Mouse (Mus musculus) brain, embryonic 18.5 days (tissue): ENCODE results near the gene Zfyve19.

Experiments used
- DNase-seq: peaks from one replicate; pipeline ENCODE4 v3.0.0-alpha.2; 2012; ENCODE audit warnings: low read depth, low spot score

The Zfyve19 gene

DNA sequence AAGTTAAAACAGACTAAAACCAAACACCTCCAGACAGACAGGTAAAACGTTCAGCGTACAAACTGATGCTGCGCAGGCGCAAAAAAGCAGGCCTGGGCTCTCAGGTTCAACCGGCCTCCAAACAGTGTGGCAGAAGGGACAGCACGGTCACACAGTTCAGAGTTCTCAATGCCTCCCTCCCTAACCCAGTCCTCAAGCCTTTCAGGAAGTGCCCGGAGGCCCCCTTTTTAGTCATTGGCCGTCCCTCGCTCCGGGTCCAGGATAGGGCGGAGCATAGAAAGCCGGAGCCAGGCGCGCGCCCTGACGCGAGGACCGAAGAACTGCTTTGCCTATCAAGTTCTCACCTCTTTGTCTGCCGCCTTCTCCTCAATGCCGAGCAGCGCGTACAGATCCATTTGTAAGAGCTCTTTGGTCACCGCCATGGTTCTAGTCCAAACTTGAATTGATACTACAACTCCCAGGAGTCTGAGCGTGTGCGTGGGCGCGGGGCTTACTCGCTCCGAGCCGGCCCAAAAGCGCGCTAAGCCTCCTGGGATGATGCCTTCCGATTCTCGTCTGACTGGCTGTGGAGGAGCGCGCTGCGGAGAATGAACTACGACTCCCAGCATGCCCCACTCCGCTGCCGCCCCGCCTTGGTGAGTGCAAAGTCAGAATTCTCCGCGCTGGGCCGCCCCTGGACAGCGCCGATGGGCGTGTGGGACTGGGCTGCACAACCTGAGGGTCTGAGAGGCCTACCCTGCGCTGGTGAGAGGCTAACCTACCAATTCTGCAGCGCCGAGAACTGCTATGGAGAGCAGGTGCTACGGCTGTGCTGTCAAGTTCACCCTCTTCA lies at the start of gene Zfyve19, which contains the start of gene Dnajc17:
Gene Zfyve19 (plus strand): TSS at position 274 of the 832 bp plus-strand sequence.
Gene Dnajc17 (minus strand): TSS at position 452 of the 832 bp plus-strand sequence.
- DNase-seq, result peak; percentile 94

DNA sequence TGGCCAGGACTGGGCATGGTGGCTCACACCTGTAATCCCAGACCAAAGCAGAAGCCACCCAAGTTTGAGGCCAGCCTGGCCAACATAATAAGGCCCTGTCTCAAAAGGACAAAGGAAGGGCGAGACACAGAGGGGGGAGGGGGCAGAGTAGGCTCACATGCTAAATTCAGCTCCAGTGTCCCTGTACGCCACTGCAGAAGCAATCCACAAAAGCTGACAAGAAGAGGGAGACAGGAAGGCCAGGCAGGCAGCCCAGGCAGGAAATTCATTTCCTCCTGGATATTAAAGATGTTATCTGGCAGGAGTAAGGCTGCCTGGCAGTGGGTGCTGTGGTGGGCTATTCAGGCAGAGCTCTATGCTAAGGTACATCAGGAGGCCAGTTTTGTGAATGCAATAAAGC lies 47.2 kb upstream of the Zfyve19 start:
- DNase-seq, result no peak

DNA sequence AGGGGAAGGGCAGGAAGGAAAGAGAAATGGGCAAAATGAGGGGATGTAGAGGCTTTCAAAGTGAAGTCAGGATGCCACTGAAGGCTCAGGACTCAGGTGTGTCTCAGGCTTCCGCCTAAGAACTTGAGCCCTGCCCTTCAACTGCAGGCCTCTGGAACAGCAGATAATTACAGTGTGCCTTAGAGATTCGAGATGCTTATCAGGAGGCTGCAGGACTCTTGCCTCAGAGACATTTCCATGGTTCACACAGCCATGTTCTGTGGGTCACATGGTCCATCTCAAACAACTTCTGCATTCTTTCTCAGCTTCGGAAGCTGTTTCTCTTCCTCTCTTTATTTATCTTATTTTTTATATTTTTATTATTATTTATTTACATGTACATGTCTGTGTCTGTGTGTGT lies 45.3 kb upstream of the Zfyve19 start:
- DNase-seq, result no peak

DNA sequence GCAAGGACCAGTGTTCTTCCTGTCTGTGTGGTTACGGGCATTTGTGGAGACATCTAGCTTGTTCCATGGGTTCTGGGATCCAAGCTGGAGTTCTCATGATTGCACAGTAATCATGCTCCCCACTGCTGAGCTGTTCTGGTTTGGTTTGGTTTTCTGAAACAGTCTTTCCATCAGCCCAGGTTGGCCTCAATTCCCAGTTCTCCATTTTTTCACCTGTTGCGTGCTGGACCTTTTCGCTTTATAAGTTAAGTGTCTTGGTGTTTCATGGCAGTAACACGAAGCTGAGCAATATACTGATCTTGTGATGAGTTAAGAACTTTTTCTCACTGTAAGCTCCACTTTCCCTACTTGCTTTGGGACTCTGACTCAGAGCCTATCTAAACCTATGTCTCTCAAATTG lies 44.4 kb upstream of the Zfyve19 start:
- DNase-seq, result no peak

DNA sequence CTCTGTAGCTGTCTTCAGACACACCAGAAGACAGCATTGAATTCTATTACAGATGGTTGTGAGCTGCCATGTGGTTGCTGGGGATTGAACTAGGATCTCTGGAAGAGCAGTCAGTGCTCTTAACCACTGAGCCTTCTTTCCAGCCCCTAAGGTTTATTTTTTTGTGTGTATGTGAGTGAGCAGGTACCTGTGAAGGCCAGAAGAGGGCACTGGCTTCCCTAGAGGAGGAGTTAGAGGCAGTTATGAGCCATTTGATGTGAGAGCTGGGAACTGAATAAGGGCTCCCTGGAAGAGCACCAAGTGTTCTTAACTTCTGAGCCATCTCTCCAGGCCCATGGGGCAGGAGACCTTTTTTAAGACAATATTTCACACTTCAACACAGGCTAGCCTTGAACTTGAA lies 43.0 kb upstream of the Zfyve19 start:
- no peak for DNase-seq

DNA sequence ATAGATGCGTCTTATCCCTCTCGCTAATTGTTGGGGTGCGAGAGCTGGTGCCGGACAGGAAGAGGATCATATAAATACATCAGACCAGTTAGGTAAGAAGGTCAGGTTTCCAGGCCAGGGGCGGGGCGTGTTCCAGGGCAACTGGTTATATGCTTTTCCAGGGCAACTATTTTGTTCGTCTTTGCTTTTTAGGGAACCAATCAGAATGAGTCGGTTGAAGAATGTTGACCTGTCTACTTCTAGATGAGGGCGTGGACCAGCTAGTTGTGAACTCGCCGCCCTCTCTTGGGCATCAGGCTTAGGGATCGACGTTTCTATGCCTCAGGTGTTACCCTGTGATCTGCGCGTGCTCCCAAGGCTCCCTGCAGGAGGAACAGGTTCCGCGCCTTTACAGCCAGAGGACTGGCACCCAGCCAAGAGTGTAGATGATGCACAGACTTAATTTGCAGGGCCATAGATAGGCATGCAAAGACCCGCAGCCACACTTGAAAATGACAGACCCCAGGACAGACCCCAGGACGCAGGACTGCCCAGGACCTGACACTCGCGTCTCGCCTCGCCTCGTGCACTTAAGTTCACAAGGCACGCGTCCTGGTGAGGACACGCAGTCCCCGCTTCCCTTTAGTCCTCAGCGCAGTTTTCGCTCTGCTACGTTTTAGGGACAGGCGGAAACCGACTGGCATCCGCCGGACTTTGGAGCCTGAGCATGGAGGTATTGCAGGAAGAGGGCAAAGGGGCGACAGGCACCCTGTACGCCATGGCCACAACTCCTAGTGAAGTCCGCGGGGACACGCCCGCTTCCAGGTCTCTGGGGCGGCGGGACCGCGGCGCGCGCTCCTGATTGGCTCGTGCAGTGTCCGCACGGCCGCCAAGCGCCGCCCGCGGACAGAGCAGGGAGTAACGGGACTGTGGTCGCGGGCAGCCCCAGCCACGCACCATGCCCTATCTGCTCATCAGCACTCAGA lies 41.2 kb upstream of the Zfyve19 start, which contains the start of gene Gchfr:
Gene Gchfr (plus strand): TSS at position 873 of the 965 bp plus-strand sequence.
- no peak for DNase-seq

DNA sequence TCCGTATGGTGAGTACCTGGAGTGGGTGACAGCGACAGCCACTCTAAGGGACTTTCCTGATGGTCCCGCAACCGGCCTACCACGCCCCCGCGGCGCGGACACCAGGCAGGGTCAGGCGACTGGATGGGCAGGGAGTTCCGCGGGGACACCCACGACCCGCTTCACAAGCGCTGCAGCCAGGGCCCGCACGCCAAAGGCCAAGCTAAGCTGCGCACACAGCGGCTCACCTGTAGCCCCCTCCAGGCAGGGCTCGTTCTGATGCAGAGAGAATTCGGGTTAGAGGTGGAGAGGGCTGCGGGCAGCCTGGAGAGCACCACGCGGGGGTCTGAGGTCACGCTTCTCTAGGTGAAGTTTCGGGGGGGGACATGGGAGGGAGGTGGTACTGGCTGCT lies 40.6 kb upstream of the Zfyve19 start:
- no peak for DNase-seq

DNA sequence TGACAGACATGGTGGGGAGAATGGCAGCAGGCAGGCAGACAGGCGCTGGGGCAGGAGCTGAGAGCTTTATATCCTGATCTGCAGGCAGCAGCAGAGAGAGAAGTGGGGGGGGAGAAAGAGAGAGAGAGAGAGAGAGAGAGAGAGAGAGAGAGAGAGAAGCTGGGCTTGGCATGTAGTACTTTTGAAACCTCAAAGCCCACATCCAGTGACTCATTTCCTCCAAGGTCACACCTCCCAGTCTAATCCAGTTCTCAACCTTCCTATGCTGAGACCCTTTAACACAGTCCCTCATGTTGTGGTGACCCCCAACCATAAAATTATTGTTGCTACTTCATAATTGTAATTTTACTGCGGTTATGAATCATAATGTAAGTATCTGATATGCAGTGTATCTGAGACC lies 38.1 kb upstream of the Zfyve19 start:
- no peak for DNase-seq

DNA sequence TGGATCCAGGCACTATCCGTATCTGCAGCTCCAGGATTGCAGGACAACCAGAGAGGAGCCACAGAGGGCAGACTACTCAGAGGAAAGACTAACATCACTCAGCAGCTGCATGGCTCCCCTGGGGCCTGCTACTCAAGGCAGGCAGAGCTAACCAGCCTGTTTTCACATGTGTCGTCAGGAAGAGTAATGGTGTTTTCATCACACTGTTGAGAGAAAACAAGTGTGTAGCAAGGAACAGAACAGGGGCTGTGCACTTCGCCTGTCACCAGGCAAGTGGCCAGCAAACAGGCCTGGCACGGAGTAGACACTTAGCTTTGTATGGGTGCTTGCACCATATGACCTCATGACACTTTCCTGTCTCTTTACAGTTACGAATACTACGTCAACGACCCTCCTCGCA lies 36.8 kb upstream of the Zfyve19 start:
- no peak for DNase-seq

DNA sequence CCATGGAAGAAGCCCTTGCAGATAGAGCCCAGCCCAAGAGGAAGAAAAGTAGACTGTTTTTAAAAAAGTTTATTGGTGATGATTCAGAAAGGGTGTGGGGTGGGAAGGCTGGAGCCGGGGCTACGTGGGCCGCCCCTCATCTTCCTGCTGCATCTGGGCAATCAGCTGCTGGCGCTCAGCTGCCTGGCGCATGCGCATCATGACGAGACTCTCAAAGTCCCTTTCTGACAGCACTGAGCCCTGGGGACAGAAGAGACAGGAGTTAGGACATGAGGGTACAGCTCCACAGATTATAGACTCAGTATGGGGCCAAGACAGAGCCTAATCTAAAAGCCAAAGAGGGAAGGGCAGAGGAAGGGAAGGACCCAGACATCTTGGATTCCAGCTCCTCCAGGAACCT lies 36.0 kb upstream of the Zfyve19 start:
- DNase-seq, result no peak

DNA sequence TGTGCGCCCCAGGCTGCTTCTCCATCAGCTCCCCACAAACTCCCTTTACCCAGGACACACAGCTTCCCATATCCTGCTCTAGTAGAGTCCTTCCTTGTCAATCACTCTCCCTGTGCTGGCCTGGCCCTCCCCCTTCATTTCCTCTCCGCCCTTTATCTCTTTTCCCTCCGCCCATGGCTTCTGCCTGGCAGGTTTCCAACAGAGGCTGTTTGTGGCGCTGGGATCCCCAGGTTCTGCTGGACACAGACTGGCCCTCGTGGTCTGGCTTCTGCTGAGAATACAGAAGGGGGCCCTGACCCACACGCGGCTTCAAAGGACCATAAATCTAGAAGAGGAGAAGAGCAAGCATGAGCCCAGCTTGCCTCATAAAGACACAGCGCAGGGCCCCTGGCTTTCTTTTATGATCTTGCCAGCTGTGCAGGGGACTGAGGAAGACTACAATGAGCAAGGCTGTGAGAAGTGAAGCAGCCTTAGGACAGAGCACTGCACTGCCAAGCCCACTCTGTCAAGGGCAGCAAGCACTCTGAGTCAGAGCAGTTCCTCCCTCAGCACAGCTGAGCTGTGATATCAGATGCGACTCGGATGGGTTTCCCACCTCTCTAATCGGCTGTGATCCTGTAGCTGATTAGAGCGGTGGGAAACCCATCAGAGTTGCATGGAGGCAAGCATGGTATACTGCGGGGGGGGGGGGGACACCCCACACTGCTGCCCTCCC lies 35.4 kb upstream of the Zfyve19 start:
- no peak for DNase-seq

DNA sequence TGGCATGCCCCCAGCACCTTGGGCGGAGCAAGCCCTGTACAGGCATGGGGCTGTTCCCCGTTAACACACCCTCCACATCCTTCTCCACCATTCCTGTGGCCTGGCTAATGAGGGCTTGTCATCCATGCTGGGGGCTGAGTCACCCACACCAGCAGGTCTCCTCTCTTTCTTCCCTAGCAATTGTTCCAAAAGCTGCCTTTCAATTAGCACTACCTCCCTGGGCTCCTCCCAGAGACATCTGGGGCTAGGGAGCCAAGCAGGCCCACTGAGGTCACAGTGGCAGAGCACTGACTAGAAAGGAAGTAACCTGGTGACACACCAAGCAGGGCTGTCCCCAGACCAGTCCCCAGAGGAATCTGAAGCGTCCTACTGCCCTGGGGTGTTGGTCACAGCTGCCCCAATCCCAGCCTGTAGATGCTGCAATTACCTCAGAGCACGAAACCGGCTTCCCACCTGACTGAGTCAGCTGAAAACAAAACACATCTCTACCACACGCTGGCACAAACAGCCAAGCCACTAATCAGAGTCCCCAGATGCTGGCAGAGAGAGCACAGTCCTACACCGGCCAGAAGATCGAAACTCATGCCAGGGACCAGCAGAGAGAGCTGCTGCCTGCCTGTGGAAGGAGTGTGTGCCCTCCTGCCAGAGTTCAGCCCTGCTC lies 34.3 kb upstream of the Zfyve19 start, which contains the start of gene Gm14137:
Gene Gm14137 (plus strand): TSS at position 519 of the 661 bp plus-strand sequence.
- no peak for DNase-seq

DNA sequence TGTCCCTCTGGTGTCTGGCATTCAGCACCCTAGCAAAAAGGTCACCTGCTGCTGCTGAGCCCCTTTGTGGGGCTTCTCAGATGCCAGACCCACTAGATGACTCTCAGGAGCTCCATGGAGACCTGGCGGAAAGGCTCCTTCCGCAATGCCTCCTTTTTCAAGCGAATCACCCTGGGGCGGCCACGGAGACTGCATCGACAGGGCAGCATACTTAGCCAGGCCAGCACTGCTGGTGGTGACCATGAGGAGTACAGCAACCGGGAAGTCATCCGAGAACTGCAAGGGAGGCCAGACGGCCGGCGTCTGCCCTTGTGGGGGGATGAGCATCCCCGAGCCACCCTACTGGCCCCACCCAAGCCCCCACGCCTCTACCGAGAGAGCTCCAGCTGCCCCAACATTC lies 33.6 kb upstream of the Zfyve19 start:
- DNase-seq, result no peak

DNA sequence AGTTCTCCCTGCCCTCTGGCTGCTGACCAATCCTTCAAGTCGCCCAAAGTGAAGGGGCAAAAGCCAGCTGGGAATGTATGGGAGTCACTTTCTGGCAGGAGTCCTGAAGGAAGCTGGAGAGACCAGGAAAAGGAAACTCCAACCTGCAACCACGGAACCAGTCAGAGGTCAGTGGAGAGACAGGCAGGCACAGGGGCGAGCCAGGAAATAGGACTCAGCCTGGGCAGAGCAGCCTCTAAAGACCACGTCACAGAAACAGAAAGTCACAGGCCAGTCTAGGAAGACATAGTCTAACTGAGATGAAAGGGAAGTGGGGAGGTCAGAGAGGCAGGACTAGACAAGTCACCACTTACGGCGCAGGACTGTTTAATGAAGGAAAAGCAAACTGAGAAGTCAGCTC lies 32.8 kb upstream of the Zfyve19 start:
- DNase-seq, result no peak

DNA sequence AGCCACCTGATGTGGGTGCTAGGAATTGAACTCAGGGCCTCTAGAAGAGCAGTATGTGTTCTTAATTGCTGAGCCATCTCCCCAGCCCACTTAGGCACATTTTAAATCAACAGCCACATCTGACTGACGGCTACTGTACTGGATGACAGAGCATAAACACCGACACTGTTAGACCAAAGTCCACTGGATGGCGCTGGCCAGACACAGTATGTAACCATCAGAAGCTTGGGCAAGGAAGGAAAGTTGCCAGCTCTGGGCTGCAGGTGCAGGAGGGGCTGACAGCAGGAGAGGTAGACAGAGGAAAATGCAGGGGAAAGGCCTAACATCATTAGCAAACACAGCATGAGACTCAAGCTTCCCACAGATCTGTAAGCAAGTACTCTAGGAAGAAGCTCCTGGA lies 31.7 kb upstream of the Zfyve19 start:
- DNase-seq, result no peak

DNA sequence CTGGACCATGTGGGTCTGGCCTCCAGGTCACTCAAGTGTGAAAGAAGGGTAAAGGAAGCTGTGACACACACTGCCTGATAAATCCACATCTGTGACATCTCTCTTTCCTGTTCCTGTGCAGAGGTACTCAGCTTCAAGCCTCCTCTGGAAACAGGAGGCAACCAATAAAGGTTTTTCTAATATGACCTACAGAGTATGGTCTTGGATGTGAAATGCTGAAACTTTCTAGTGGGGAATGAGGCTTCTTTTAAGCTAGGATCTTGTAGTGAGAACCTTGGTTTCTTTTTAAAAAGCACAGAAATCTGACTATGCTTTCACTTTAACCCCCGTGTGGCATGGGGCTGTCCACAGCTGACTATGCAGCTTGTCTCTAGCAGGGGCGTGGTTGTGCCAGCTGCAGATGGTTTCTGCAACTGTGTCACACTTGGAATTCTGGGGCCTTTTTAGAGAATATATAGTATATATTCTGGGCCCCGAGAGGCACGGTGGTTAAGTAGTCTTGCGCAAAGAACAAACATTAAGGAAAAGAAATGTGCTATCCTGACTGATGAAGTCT lies 31.0 kb upstream of the Zfyve19 start:
- DNase-seq, result no peak

DNA sequence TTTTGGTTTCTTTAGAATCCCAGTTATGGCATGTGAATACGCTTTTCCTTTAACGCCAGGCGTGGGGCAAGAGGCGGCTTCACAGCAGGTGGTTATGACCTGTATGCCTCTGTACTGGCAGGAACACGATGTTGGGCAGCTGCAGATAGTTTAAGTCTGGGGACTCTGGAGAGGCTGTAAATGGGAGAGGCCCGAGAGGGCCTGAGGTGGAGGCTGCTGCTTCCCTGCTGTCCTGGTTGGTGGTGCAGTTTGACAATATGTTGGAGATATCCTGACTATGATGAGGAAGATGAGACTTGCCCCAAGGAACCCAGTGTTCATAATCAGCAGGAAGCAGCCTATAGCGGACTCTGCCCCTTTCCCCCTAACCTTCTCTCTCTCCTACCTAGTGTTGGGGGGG lies 25.5 kb upstream of the Zfyve19 start:
- DNase-seq, result no peak

DNA sequence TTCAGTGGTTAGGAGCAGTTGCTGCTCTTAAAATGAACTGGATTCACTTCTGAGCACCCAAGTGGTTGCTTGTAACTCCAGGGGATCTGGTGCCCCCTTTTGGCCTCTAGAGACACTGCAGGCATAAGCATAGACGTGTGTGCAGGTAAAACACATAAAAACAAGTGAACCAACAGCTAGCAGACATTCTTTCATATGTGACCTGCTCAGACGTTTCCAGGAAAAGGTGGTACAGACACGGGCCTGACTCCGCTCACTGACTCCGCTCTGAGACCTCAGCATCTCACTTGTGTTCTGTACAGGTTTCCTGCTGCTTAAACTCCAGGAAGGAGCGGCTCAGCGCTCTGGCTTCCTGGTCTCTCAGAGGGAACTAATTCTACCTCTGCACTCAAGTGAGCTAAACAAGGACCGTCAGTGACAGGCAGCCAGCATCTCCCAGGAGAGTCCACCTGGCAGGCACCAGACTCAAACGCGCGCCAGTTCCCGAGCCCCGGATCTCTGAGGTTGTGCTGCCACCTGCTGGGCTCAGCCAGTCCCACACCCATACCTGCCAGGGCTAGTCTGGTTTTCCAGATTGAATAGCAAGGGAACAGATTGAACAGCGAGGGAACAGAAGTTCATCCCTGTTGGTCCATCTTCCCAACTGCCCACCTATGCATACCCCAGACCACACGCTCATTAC lies 19.2 kb upstream of the Zfyve19 start:
- no peak for DNase-seq

DNA sequence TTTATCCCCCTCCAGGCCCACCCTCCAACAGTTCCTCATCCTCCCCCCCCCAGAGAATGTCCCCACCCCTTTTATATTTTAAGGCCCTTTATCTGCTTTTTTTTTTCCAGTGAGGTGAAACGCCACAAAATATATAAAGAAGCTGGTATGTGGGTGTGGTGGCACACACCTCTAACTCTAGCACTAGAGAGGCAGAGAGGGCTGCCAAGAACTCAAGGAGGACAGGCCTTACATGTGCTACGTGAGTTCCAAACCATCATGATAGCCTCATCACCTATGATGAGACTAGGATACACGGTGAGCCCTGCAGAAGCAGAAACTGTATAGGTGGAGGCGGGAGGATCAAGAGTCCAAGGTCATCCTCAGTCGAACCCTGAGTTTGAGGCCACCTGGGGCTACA lies 17.4 kb upstream of the Zfyve19 start:
- DNase-seq, result no peak

DNA sequence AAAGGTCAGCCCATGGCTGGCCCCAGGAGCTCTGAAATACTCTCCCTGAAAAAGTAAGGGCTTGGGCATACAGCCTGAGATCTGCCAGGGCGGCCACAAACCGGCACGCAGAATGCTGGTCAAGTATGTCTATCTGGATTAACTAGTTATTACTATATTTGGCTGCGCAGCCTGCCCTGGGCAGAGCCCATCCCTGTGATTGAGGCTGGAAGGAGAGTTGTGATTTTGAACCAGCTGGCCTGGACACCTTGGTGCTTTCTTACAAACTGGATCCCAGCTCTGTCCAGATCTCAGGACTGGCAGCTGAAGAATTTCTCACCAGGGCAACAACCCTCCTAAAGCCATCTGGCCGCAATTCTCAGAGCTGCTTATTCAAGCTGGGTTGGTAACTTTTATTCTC lies 14.3 kb upstream of the Zfyve19 start:
- no peak for DNase-seq
